Mouse (Mus musculus) thymus, adult 2 months (tissue): ENCODE measurements around the gene Tmem268. TPM values are rescaled to one million over a fixed set of nuclear protein-coding genes. Genes with fewer than 3 reads are reported as not detected.

Experiments
- DNase-seq: peaks from one replicate; pipeline ENCODE4 v3.0.0; 2021
- H3K27ac ChIP-seq: fragments of 200-500 bp; 2 replicates; pipeline ENCODE4 v1.5.1; 2012; ENCODE audit warnings: low read length, control low read depth; ENCODE audit not compliant: control insufficient read depth, insufficient read depth
- H3K27me3 ChIP-seq: fragments of 200-500 bp; 2 replicates; pipeline ENCODE4 v1.6.1; 2012; ENCODE audit warnings: mild to moderate bottlenecking, low read length, moderate library complexity, mixed read lengths; ENCODE audit not compliant: control insufficient read depth, insufficient read depth
- H3K36me3 ChIP-seq: fragments of 200-500 bp; 2 replicates; pipeline ENCODE4 v1.6.1; 2012; ENCODE audit warnings: mild to moderate bottlenecking, low read length, moderate library complexity; ENCODE audit not compliant: control insufficient read depth, insufficient read depth
- H3K4me1 ChIP-seq: fragments of 200-500 bp; replicated peaks from 2 replicates; pipeline ENCODE4 v1.6.1; 2012; ENCODE audit warnings: low read length; ENCODE audit not compliant: control insufficient read depth, insufficient read depth
- H3K4me3 ChIP-seq: fragments of 200-500 bp; 2 replicates; pipeline ENCODE4 v1.5.1; 2012; ENCODE audit warnings: mild to moderate bottlenecking, low read length, control low read depth, moderate library complexity; ENCODE audit not compliant: control insufficient read depth, insufficient read depth
- CTCF ChIP-seq: fragments of 200-500 bp; IDR thresholded peaks from 2 replicates; pipeline ENCODE4 v1.5.1; 2012; ENCODE audit warnings: mild to moderate bottlenecking, control low read depth, low read length, moderate library complexity, borderline replicate concordance; ENCODE audit not compliant: control insufficient read depth, poor library complexity, insufficient read depth; ENCODE audit errors: extremely low read depth
- POLR2A ChIP-seq: fragments of 200-500 bp; IDR thresholded peaks from 2 replicates; pipeline ENCODE4 v1.6.1; 2012; ENCODE audit warnings: mild to moderate bottlenecking, low read length, control low read depth, moderate library complexity; ENCODE audit not compliant: control insufficient read depth, poor library complexity, insufficient read depth; ENCODE audit errors: extremely low read depth
- WGBS: fragments of 180-500 bp; shearing (Covaris S2); methylation state at CpG from one replicate; pipeline ENCODE4 v1.1.7; 2018; 5-methylcytosine and 5-hydroxymethylcytosine counted together
- polyA plus RNA-seq: library from polyadenylated mRNA; depleted of rRNA; stranded (reverse); fragments of >200 nt; gene quantifications from 2 replicates; pipeline ENCODE4 v1.2.3, GENCODE M21; 2012

Gene Tmem268
- polyA plus RNA-seq, 1 experiment: 15.7 TPM

DNA sequence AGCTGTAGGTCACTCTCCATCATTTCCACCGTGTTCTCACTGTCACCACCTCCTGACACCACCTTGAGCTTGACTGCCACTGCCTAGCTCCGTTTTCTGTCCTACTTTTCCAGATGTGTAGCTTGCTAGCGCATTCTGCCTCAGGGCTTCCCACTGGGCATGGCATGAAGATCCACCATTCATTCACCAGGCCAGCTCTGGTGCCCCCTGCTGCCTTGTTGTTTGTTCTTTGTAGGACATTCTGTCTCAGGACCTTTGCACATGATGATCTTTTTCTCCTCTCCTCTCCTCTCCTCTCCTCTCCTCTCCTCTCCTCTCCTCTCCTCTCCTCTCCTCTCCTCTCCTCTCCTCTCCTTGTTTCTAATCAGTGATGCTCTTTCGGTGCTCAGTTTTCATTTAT, 4.2 kb downstream of the Tmem268 start:
- TF ChIP-seq POLR2A (no peak), CTCF (no peak)
- H3K36me3 ChIP-seq: no peaks in the 10 kb centered on the region
- peak overlapping the region; percentile 88 for H3K27ac ChIP-seq
- H3K27me3 ChIP-seq: no peaks in the 10 kb centered on the region
- H3K4me1 ChIP-seq: peaks cover 37% of the 10 kb centered on the region
- DNase-seq: peak; percentile 31
- H3K4me3 ChIP-seq: no peak overlapping the region
- WGBS: 72% methylated on average over 4 of the region's 4 CpGs

DNA sequence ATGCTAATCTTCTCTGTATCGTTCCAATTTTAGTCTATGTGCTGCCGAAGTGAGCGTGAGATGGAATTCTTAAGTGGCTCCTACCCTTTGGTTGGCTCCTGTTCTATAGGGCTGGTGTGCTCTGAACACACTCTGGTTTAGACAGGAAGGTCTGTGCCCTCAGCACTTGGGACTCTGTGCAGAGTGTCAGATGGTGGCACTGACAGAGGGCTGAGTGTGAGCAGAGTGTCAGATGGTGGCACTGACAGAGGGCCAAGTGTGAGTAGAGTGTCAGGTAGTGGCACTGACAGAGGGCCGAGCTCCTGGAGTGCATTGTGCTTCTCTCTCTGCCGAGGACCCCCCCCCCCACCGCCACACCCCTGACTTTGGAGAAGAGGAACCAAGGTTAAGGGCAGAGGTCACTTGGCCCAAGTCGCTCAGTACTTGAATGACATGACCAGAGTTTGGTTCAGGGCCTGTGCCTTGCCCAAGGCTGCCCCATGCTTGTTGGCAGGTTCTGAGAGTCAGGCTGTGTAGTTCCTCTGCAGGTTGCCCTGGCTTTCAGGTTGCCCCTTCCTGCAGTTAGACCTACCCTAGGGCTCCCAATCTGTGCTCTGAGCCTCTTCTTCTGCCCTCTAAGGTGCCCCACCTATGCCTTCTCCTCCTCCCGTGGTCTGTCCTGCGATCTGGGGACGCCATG, 9.3 kb downstream of the Tmem268 start:
- 96% methylated on average over 10 of the region's 10 CpGs for WGBS
- Histone ChIP-seq H3K36me3 (peaks cover 9% of the 10 kb centered on the region), H3K27ac (no peak overlapping the region), H3K4me3 (no peak overlapping the region), H3K27me3 (no peaks in the 10 kb centered on the region), H3K4me1 (no peaks in the 10 kb centered on the region)
- no peak for TF ChIP-seq CTCF
- no peak for TF ChIP-seq POLR2A
- no peak for DNase-seq

DNA sequence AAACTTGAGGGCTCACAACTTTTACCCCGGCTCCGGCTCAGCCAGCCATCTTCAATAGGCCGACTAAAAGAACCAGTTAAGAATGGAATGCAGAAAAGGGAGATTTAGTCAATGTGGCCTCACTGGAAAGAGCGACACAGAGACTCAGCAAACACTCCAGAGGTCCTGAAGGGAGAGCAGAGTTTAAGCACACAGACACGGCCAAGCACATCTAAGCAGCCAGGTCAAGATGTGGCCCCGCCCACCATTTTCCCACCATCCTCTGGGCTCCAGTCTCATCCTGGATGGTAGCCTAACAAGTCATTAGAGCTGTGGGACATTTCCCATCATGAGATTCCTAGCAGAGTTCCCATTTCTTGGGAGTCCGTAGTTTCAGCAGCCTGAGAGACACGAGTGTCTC, 10.7 kb downstream of the Tmem268 start:
- no peak for DNase-seq
- TF ChIP-seq CTCF: no peak
- TF ChIP-seq POLR2A: no peak
- Histone ChIP-seq H3K27ac (no peak overlapping the region), H3K4me1 (no peaks in the 10 kb centered on the region), H3K4me3 (no peak overlapping the region), H3K27me3 (no peaks in the 10 kb centered on the region), H3K36me3 (peaks cover 9% of the 10 kb centered on the region)
- 96% methylated on average over 8 of the region's 8 CpGs for WGBS

DNA sequence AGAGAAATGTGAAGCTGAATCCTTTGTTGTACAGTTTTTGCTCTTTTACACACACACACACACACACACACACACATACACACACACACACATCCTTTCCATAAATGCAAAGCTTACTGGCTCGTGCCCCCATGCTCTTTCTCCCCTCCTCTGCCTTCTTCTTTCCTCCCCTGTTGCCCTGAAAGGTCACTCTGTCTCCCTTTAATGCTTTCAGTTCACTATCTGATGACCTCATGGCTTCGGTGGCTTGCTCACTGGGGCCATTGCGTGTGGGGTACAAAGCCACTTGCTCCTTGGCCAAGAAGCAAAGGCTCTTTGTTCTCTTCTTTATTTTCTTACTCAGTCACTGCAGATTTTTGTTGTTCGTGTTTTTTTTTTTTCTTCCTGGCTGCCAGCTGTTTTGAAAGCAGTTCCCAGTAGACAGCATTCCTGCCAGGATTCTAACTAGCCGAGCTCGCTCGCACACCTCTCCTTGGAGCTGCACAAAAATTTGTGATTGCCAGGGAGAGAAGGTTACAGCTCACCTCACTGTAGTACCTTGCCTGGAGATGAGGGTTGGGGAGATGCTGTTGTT, 11.7 kb downstream of the Tmem268 start:
- Histone ChIP-seq H3K27me3 (no peaks in the 10 kb centered on the region), H3K4me3 (no peak overlapping the region), H3K27ac (no peak overlapping the region), H3K4me1 (no peaks in the 10 kb centered on the region), H3K36me3 (peaks cover 9% of the 10 kb centered on the region)
- TF ChIP-seq CTCF: no peak
- WGBS: 90% methylated on average over 7 of the region's 7 CpGs
- DNase-seq: no peak

DNA sequence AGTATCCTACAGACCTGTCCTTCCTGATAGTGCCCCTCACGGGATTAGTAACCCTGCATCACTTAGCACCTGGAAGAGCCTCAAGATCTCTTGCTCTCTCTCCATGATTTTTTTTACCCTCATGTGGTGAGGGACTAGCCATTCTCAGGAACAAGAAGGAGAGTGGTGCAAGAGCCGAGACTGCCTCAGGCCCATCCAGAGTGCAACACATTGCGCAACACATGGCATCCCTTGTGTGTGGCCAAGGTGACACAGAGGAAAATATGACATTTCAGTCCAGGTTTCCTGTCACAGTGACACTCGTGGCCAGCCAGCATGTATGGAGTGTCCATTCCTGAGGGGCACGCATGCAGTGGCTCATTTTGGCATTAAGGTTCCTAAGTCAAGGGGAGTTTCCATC, 14.0 kb downstream of the Tmem268 start:
- no peaks in the 10 kb centered on the region for H3K27me3 ChIP-seq
- no peaks in the 10 kb centered on the region for H3K4me1 ChIP-seq
- WGBS: 95% methylated on average over 5 of the region's 5 CpGs
- no peak overlapping the region for H3K27ac ChIP-seq
- peaks cover 9% of the 10 kb centered on the region for H3K36me3 ChIP-seq
- TF ChIP-seq CTCF (no peak), POLR2A (no peak)
- DNase-seq: no peak
- H3K4me3 ChIP-seq: no peak overlapping the region

DNA sequence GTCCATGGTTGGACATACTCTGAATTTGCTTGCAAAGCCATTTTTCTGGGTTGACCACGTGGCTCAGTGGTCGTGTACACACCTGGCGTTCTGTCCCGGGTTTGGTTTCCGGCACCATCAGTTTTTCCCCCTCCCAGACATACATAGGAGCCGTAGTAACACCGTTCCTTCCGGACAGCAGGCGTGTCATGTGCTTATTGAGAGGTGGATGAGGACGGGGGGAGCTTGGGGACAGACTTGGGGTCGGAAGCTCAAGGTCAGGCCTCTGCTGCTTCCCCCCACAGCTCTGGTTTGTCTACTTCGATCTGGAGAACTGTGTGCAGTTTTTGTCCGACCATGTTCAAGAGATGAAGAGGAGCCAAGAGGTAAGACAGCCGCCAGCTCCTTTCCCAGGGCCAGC, 21.1 kb downstream of the Tmem268 start:
- WGBS: 94% methylated on average over 14 of the region's 14 CpGs
- no peaks in the 10 kb centered on the region for H3K36me3 ChIP-seq
- no peak overlapping the region for H3K27ac ChIP-seq
- TF ChIP-seq POLR2A: no peak
- no peak for TF ChIP-seq CTCF
- no peak for DNase-seq
- no peak overlapping the region for H3K4me3 ChIP-seq
- no peaks in the 10 kb centered on the region for H3K4me1 ChIP-seq
- H3K27me3 ChIP-seq: no peaks in the 10 kb centered on the region
